Mouse (Mus musculus): Measurements from ENCODE around the gene Hspa4. TPM values are rescaled to one million over a fixed set of nuclear protein-coding genes. Genes with fewer than 3 reads are reported as not detected.
"Not testable (repeated sequence)": the region's sequence is repeated elsewhere in the genome, so short reads cannot be mapped to it uniquely, and the experiment has no call there.

The Hspa4 gene
- polyA plus RNA-seq, 1 experiment from 2014 or later: 148 TPM

- ATAC-seq (replicated peaks; ENCODE audit: insufficient number of reproducible peaks, low FRiP score, low TSS enrichment, low read depth) (no peak), DNase-seq (ENCODE audit: low spot score) (no peak)
- WGBS: 23% methylated on average over 3 of the region's 3 CpGs
- Histone ChIP-seq H3K9ac (replicated peaks; ENCODE audit: low read length) (no peak overlapping the region), H3K4me1 (ENCODE audit: control insufficient read depth, insufficient read depth, low read length) (no peaks in the 10 kb centered on the region), H3K4me2 (ENCODE audit: low read depth, low read length) (no peak overlapping the region), H3K27ac (replicated peaks; ENCODE audit: low read depth, low read length) (no peak overlapping the region), H3K27me3 (ENCODE audit: control insufficient read depth, insufficient read depth, low read length) (no peaks in the 10 kb centered on the region), H3K4me3 (ENCODE audit: low read depth, low read length) (no peak overlapping the region), H3K36me3 (replicated peaks; ENCODE audit: control insufficient read depth, insufficient read depth, low read depth, low read length) (peaks cover 5% of the 10 kb centered on the region; the same call in 1 of the 2 replicates), H3K9me3 (replicated peaks; ENCODE audit: control insufficient read depth, low read length) (no peaks in the 10 kb centered on the region)
These were observed 35.4 kb upstream of the Hspa4 start for GRCm38 (mm10) chr11:53335505-53336181.

- Histone ChIP-seq H3K4me3 (ENCODE audit: low read depth, low read length) (no peak overlapping the region), H3K9ac (replicated peaks; ENCODE audit: low read length) (no peak overlapping the region), H3K4me1 (ENCODE audit: control insufficient read depth, insufficient read depth, low read length) (no peaks in the 10 kb centered on the region), H3K9me3 (replicated peaks; ENCODE audit: control insufficient read depth, low read length) (no peaks in the 10 kb centered on the region), H3K27ac (replicated peaks; ENCODE audit: low read depth, low read length) (no peak overlapping the region), H3K27me3 (ENCODE audit: control insufficient read depth, insufficient read depth, low read length) (no peaks in the 10 kb centered on the region), H3K4me2 (ENCODE audit: low read depth, low read length) (no peak overlapping the region), H3K36me3 (replicated peaks; ENCODE audit: control insufficient read depth, insufficient read depth, low read depth, low read length) (peaks cover 5% of the 10 kb centered on the region)
- 89% methylated on average over 14 of the region's 14 CpGs for WGBS
- no peak for ATAC-seq (replicated peaks; ENCODE audit: insufficient number of reproducible peaks, low FRiP score, low TSS enrichment, low read depth)
- no peak for DNase-seq (ENCODE audit: low spot score)
These were observed 31.9 kb upstream of the Hspa4 start for GRCm38 (mm10) chr11:53332076-53332680.

DNA sequence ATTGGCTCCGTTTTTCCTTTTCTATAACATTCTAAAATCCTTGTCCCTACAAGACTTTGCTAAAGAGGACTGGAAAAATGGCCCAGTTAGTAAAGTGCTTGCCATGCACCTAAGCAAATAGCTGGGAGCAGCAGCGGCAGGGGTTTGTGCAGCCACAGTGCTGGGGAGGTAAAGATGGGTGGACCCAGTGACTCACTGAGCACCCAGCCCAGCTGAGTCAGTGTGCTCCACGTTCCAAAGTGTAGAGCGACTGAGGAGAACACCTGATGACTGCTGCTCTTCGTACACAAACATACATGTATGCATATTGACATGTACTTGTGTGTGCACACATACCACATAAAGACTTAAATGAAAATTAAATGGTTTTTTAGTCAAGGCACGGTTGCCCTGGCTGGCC, 30.9 kb upstream of the Hspa4 start:
- H3K27ac ChIP-seq (replicated peaks; ENCODE audit: low read depth, low read length): no peak overlapping the region
- H3K27me3 ChIP-seq (ENCODE audit: control insufficient read depth, insufficient read depth, low read length): no peaks in the 10 kb centered on the region
- DNase-seq (ENCODE audit: low spot score) (no peak), ATAC-seq (replicated peaks; ENCODE audit: insufficient number of reproducible peaks, low FRiP score, low TSS enrichment, low read depth) (no peak)
- peaks cover 5% of the 10 kb centered on the region for H3K36me3 ChIP-seq (replicated peaks; ENCODE audit: control insufficient read depth, insufficient read depth, low read depth, low read length)
- 93% methylated on average over 6 of the region's 6 CpGs for WGBS
- H3K4me2 ChIP-seq (ENCODE audit: low read depth, low read length): no peak overlapping the region
- H3K9me3 ChIP-seq (replicated peaks; ENCODE audit: control insufficient read depth, low read length): no peaks in the 10 kb centered on the region
- no peak overlapping the region for H3K9ac ChIP-seq (replicated peaks; ENCODE audit: low read length)
- H3K4me3 ChIP-seq (ENCODE audit: low read depth, low read length): no peak overlapping the region
- H3K4me1 ChIP-seq (ENCODE audit: control insufficient read depth, insufficient read depth, low read length): no peaks in the 10 kb centered on the region

GRCm38 (mm10) chr11:53330325-53330724, 30.1 kb upstream of the Hspa4 start:
- 85% methylated on average over 7 of the region's 7 CpGs for WGBS
- Histone ChIP-seq H3K9me3 (replicated peaks; ENCODE audit: control insufficient read depth, low read length) (no peaks in the 10 kb centered on the region), H3K4me2 (ENCODE audit: low read depth, low read length) (no peak overlapping the region), H3K27ac (replicated peaks; ENCODE audit: low read depth, low read length) (no peak overlapping the region), H3K4me3 (ENCODE audit: low read depth, low read length) (no peak overlapping the region), H3K4me1 (ENCODE audit: control insufficient read depth, insufficient read depth, low read length) (no peaks in the 10 kb centered on the region), H3K9ac (replicated peaks; ENCODE audit: low read length) (no peak overlapping the region), H3K36me3 (replicated peaks; ENCODE audit: control insufficient read depth, insufficient read depth, low read depth, low read length) (peaks cover 5% of the 10 kb centered on the region), H3K27me3 (ENCODE audit: control insufficient read depth, insufficient read depth, low read length) (no peaks in the 10 kb centered on the region)
- DNase-seq (ENCODE audit: low spot score): no peak
- ATAC-seq (replicated peaks; ENCODE audit: insufficient number of reproducible peaks, low FRiP score, low TSS enrichment, low read depth): no peak

GRCm38 (mm10) chr11:53324512-53324968, 24.3 kb upstream of the Hspa4 start, which contains the start of gene Zcchc10:
Gene Zcchc10, plus strand, starts transcription at chr11:53324679.
- WGBS: under 1% methylated on average over 21 of the region's 21 CpGs
- DNase-seq (ENCODE audit: low spot score) (peak; percentile 94), ATAC-seq (replicated peaks; ENCODE audit: insufficient number of reproducible peaks, low FRiP score, low TSS enrichment, low read depth) (peak; percentile 90)
- H3K36me3 ChIP-seq (replicated peaks; ENCODE audit: control insufficient read depth, insufficient read depth, low read depth, low read length): no peaks in the 10 kb centered on the region; the same call in 1 of the 2 replicates
- no peak within 1 kb of the TSS for H3K27ac ChIP-seq (replicated peaks; ENCODE audit: low read depth, low read length)
- peak within 1 kb of the TSS; percentile 79 for H3K9ac ChIP-seq (replicated peaks; ENCODE audit: low read length)
- H3K4me1 ChIP-seq (ENCODE audit: control insufficient read depth, insufficient read depth, low read length): no peaks in the 10 kb centered on the region
- peak within 1 kb of the TSS; percentile 81 for H3K4me3 ChIP-seq (ENCODE audit: low read depth, low read length)
- no peaks in the 10 kb centered on the region for H3K27me3 ChIP-seq (ENCODE audit: control insufficient read depth, insufficient read depth, low read length)
- peak within 1 kb of the TSS; percentile 51 for H3K4me2 ChIP-seq (ENCODE audit: low read depth, low read length)
- H3K9me3 ChIP-seq (replicated peaks; ENCODE audit: control insufficient read depth, low read length): no peaks in the 10 kb centered on the region

- H3K4me3 ChIP-seq (ENCODE audit: low read depth, low read length); H3K9ac ChIP-seq (replicated peaks; ENCODE audit: low read length); H3K27ac ChIP-seq (replicated peaks; ENCODE audit: low read depth, low read length); DNase-seq (ENCODE audit: low spot score); H3K36me3 ChIP-seq (replicated peaks; ENCODE audit: control insufficient read depth, insufficient read depth, low read depth, low read length); H3K9me3 ChIP-seq (replicated peaks; ENCODE audit: control insufficient read depth, low read length); H3K4me1 ChIP-seq (ENCODE audit: control insufficient read depth, insufficient read depth, low read length); H3K4me2 ChIP-seq (ENCODE audit: low read depth, low read length); H3K27me3 ChIP-seq (ENCODE audit: control insufficient read depth, insufficient read depth, low read length); ATAC-seq (replicated peaks; ENCODE audit: insufficient number of reproducible peaks, low FRiP score, low TSS enrichment, low read depth): not testable (repeated sequence)
- WGBS: 92% methylated on average over 13 of the region's 13 CpGs
These were observed 19.6 kb upstream of the Hspa4 start for GRCm38 (mm10) chr11:53319867-53320266.

GRCm38 (mm10) chr11:53318568-53318967, 18.3 kb upstream of the Hspa4 start:
- H3K36me3 ChIP-seq (replicated peaks; ENCODE audit: control insufficient read depth, insufficient read depth, low read depth, low read length); ATAC-seq (replicated peaks; ENCODE audit: insufficient number of reproducible peaks, low FRiP score, low TSS enrichment, low read depth); H3K9me3 ChIP-seq (replicated peaks; ENCODE audit: control insufficient read depth, low read length); H3K4me2 ChIP-seq (ENCODE audit: low read depth, low read length); H3K27ac ChIP-seq (replicated peaks; ENCODE audit: low read depth, low read length); DNase-seq (ENCODE audit: low spot score); H3K4me3 ChIP-seq (ENCODE audit: low read depth, low read length); H3K9ac ChIP-seq (replicated peaks; ENCODE audit: low read length); H3K4me1 ChIP-seq (ENCODE audit: control insufficient read depth, insufficient read depth, low read length); H3K27me3 ChIP-seq (ENCODE audit: control insufficient read depth, insufficient read depth, low read length): not testable (repeated sequence)
- WGBS: 88% methylated on average over 3 of the region's 3 CpGs

DNA sequence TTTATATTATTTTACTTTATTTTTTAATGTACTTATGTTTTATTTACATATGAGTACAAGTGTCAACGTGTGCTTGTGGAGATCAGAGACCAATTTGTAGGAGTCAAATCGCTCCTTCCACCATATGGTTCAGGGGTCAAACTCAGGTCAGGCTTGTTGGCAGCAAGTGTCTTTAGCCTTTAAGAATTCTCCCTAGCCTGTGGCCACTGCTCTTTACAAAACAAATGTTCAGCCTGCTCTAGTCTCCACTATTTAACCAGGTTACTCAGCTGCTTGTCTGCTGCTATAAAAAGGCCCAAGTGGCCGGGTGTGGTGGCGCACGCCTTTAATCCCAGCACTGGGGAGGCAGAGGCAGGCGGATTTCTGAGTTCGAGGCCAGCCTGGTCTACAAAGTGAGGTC, 17.8 kb upstream of the Hspa4 start:
- ATAC-seq (replicated peaks; ENCODE audit: insufficient number of reproducible peaks, low FRiP score, low TSS enrichment, low read depth): no peak

More for the DNA sequence above, 17.8 kb upstream of the Hspa4 start:
- no peak for DNase-seq (ENCODE audit: low spot score)
- Histone ChIP-seq H3K9ac (replicated peaks; ENCODE audit: low read length) (no peak overlapping the region), H3K4me2 (ENCODE audit: low read depth, low read length) (no peak overlapping the region), H3K36me3 (replicated peaks; ENCODE audit: control insufficient read depth, insufficient read depth, low read depth, low read length) (no peaks in the 10 kb centered on the region), H3K4me3 (ENCODE audit: low read depth, low read length) (no peak overlapping the region), H3K27me3 (ENCODE audit: control insufficient read depth, insufficient read depth, low read length) (no peaks in the 10 kb centered on the region), H3K27ac (replicated peaks; ENCODE audit: low read depth, low read length) (no peak overlapping the region), H3K9me3 (replicated peaks; ENCODE audit: control insufficient read depth, low read length) (no peaks in the 10 kb centered on the region), H3K4me1 (ENCODE audit: control insufficient read depth, insufficient read depth, low read length) (no peaks in the 10 kb centered on the region)
- 72% methylated on average over 7 of the region's 7 CpGs for WGBS

Data from embryonic facial prominence, embryonic 11.5 days (tissue).